Mouse (Mus musculus): ENCODE measurements around the gene Aars. TPM values are rescaled to one million over a fixed set of nuclear protein-coding genes. Genes with fewer than 3 reads are reported as not detected.

Gene Aars
- polyA plus RNA-seq, 1 experiment, result not detected

GRCm38 (mm10) chr8:111044003-111044734 lies 11.2 kb downstream of the Aars start:
- no peak overlapping the region for H3K4me3 ChIP-seq (ENCODE audit: insufficient read depth, low read depth, low read length)
- H3K4me1 ChIP-seq (ENCODE audit: control insufficient read depth, insufficient read depth, low read length), result no peaks in the 10 kb centered on the region
- WGBS, result 29% methylated on average over 2 of the region's 2 CpGs
- H3K27ac ChIP-seq (ENCODE audit: insufficient read depth, low read depth, low read length), result no peak overlapping the region
- TF ChIP-seq CTCF (IDR thresholded peaks at IDR 0.05; ENCODE audit: insufficient read depth, low read depth, low read length), result no peak
- TF ChIP-seq POLR2A (IDR thresholded peaks at IDR 0.05; ENCODE audit: insufficient read depth, low read depth, low read length), result no peak

GRCm38 (mm10) chr8:111048694-111049093 lies 15.8 kb downstream of the Aars start:
- Histone ChIP-seq H3K27ac (ENCODE audit: insufficient read depth, low read depth, low read length) (no peak overlapping the region), H3K4me1 (ENCODE audit: control insufficient read depth, insufficient read depth, low read length) (no peaks in the 10 kb centered on the region), H3K4me3 (ENCODE audit: insufficient read depth, low read depth, low read length) (no peak overlapping the region)
- TF ChIP-seq CTCF (IDR thresholded peaks at IDR 0.05; ENCODE audit: insufficient read depth, low read depth, low read length) (no peak), POLR2A (IDR thresholded peaks at IDR 0.05; ENCODE audit: insufficient read depth, low read depth, low read length) (no peak)
- 95% methylated on average over 2 of the region's 2 CpGs for WGBS

- no peak overlapping the region for H3K4me3 ChIP-seq (ENCODE audit: insufficient read depth, low read depth, low read length)
- 94% methylated on average over 7 of the region's 7 CpGs for WGBS
- TF ChIP-seq CTCF (IDR thresholded peaks at IDR 0.05; ENCODE audit: insufficient read depth, low read depth, low read length), result no peak
- no peak for TF ChIP-seq POLR2A (IDR thresholded peaks at IDR 0.05; ENCODE audit: insufficient read depth, low read depth, low read length)
Measured at GRCm38 (mm10) chr8:111049106-111049505, 16.2 kb downstream of the Aars start.

GRCm38 (mm10) chr8:111053827-111054518 lies 21.0 kb downstream of the Aars start:
- WGBS, result 78% methylated on average over 12 of the region's 12 CpGs
- Histone ChIP-seq H3K4me3 (ENCODE audit: insufficient read depth, low read depth, low read length) (no peak overlapping the region), H3K27ac (ENCODE audit: insufficient read depth, low read depth, low read length) (no peak overlapping the region), H3K4me1 (ENCODE audit: control insufficient read depth, insufficient read depth, low read length) (peaks cover 5% of the 10 kb centered on the region)
- no peak for TF ChIP-seq POLR2A (IDR thresholded peaks at IDR 0.05; ENCODE audit: insufficient read depth, low read depth, low read length)
- TF ChIP-seq CTCF (IDR thresholded peaks at IDR 0.05; ENCODE audit: insufficient read depth, low read depth, low read length), result no peak

More at GRCm38 (mm10) chr8:111049106-111049505, 16.2 kb downstream of the Aars start:
- Histone ChIP-seq H3K27ac (ENCODE audit: insufficient read depth, low read depth, low read length) (no peak overlapping the region), H3K4me1 (ENCODE audit: control insufficient read depth, insufficient read depth, low read length) (no peaks in the 10 kb centered on the region)

- Histone ChIP-seq H3K4me1 (ENCODE audit: control insufficient read depth, insufficient read depth, low read length) (peaks cover 5% of the 10 kb centered on the region), H3K27ac (ENCODE audit: insufficient read depth, low read depth, low read length) (no peak overlapping the region), H3K4me3 (ENCODE audit: insufficient read depth, low read depth, low read length) (no peak overlapping the region)
- TF ChIP-seq CTCF (IDR thresholded peaks at IDR 0.05; ENCODE audit: insufficient read depth, low read depth, low read length) (no peak), POLR2A (IDR thresholded peaks at IDR 0.05; ENCODE audit: insufficient read depth, low read depth, low read length) (no peak)
- 84% methylated on average over 17 of the region's 17 CpGs for WGBS
Measured at GRCm38 (mm10) chr8:111055031-111055634, 22.2 kb downstream of the Aars start.

- Histone ChIP-seq H3K27ac (ENCODE audit: insufficient read depth, low read depth, low read length) (no peak overlapping the region), H3K4me1 (ENCODE audit: control insufficient read depth, insufficient read depth, low read length) (peaks cover 5% of the 10 kb centered on the region), H3K4me3 (ENCODE audit: insufficient read depth, low read depth, low read length) (no peak overlapping the region)
- no peak for TF ChIP-seq POLR2A (IDR thresholded peaks at IDR 0.05; ENCODE audit: insufficient read depth, low read depth, low read length)
- no peak for TF ChIP-seq CTCF (IDR thresholded peaks at IDR 0.05; ENCODE audit: insufficient read depth, low read depth, low read length)
- 66% methylated on average over 2 of the region's 2 CpGs for WGBS
Measured at GRCm38 (mm10) chr8:111055661-111056060, 22.7 kb downstream of the Aars start.

GRCm38 (mm10) chr8:111056158-111056663 lies 23.3 kb downstream of the Aars start, which contains the start of gene Exosc6:
Gene Exosc6 (plus strand): TSS chr8:111056339.
- Histone ChIP-seq H3K27ac (ENCODE audit: insufficient read depth, low read depth, low read length) (no peak within 1 kb of the TSS), H3K4me3 (ENCODE audit: insufficient read depth, low read depth, low read length) (peak within 1 kb of the TSS; percentile 76), H3K4me1 (ENCODE audit: control insufficient read depth, insufficient read depth, low read length) (peaks cover 9% of the 10 kb centered on the region)
- peak; percentile 44; the same call in 1 of the 2 replicates for TF ChIP-seq POLR2A (IDR thresholded peaks at IDR 0.05; ENCODE audit: insufficient read depth, low read depth, low read length)
- TF ChIP-seq CTCF (IDR thresholded peaks at IDR 0.05; ENCODE audit: insufficient read depth, low read depth, low read length), result peak; percentile 82
- WGBS, result under 1% methylated on average over 67 of the region's 68 CpGs

- Histone ChIP-seq H3K4me3 (ENCODE audit: insufficient read depth, low read depth, low read length) (peak overlapping the region; percentile 76), H3K27ac (ENCODE audit: insufficient read depth, low read depth, low read length) (no peak overlapping the region), H3K4me1 (ENCODE audit: control insufficient read depth, insufficient read depth, low read length) (peaks cover 11% of the 10 kb centered on the region)
- under 1% methylated on average over 63 of the region's 63 CpGs for WGBS
- no peak; the same call in 1 of the 2 replicates for TF ChIP-seq POLR2A (IDR thresholded peaks at IDR 0.05; ENCODE audit: insufficient read depth, low read depth, low read length)
- TF ChIP-seq CTCF (IDR thresholded peaks at IDR 0.05; ENCODE audit: insufficient read depth, low read depth, low read length), result no peak
Measured at GRCm38 (mm10) chr8:111056691-111057293, 23.8 kb downstream of the Aars start.

Data from olfactory bulb, adult 2 months (tissue).